Mouse (Mus musculus): Measurements from ENCODE around the gene Tmc6. TPM values are rescaled to one million over a fixed set of nuclear protein-coding genes. Genes with fewer than 3 reads are reported as not detected.
"Not testable (repeated sequence)": the region's sequence is repeated elsewhere in the genome, so short reads cannot be mapped to it uniquely, and the experiment has no call there.

Gene Tmc6
- polyA plus RNA-seq, 1 experiment from 2014 or later, result 16.5 TPM

DNA sequence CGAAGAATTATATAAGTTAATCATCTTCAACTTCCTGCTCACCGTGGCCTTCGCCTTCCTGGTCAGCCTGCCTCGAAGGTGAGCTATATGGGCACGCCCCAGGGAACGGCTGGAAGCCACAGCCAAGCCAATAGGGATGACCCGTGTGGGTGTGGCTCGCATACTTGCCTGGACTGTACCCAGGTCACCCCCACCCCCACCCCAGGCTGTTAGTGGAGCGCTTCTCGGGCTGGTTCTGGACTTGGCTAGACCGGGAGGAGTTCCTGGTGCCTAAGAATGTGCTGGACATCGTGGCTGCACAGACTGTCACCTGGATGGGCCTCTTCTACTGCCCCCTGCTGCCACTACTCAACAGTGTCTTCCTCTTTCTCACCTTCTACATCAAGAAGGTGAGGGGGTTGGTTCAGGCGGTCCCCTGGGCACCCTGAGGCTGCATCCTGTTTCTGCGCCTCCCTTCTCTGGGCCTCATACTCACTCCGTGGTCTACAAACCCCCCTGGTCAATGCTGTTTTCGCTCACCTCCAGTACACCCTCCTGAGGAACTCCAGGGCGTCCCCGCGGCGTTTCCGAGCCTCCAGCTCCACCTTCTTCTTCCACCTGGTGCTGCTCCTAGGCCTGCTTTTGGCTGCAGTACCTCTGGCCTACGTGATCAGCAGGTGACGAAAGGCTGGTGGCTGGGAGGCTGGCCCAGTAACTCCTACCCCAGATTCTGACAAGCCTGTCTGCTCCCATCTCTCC is 8.9 kb upstream of the Tmc6 start:
- peaks cover 9% of the 10 kb centered on the region for H3K4me1 ChIP-seq (ENCODE audit: control insufficient read depth, insufficient read depth, low read length)
- no peak for ATAC-seq (ENCODE audit: low read depth)
- no peak overlapping the region for H3K27ac ChIP-seq (replicated peaks; ENCODE audit: low read depth, low read length)
- H3K4me3 ChIP-seq (ENCODE audit: low read depth, low read length), result no peak overlapping the region
- DNase-seq (ENCODE audit: low spot score), result no peak
- no peaks in the 10 kb centered on the region for H3K36me3 ChIP-seq (ENCODE audit: control insufficient read depth, insufficient read depth, low read length)
- peak overlapping the region; percentile 35 for H3K4me2 ChIP-seq (ENCODE audit: low read depth, low read length)
- no peaks in the 10 kb centered on the region for H3K9me3 ChIP-seq (ENCODE audit: control insufficient read depth, low read length)
- no peaks in the 10 kb centered on the region for H3K27me3 ChIP-seq (replicated peaks; ENCODE audit: control insufficient read depth, insufficient read depth, low read length)
- no peak overlapping the region for H3K9ac ChIP-seq (ENCODE audit: low read depth, low read length)
- 32% methylated on average over 20 of the region's 23 CpGs for WGBS

DNA sequence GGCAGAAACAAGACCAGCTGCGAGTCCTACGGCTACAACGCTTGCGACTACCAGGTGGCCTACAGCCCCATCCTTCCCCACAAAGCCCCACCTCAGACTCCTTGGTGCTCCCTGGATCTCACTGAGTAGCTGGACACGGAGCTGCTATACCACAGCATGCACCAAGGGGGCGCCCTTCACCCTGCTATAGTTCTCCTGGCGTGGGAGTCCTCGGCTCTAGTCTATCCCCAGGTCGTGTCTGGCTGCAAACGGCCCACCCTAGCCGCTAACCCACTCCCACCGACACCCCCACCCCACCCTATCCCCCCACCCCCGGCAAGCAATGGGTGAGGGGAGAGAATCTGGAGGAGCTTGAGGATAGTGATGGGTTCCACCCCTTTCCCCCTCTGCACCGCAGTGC is 8.3 kb upstream of the Tmc6 start:
- 5% methylated on average over 8 of the region's 14 CpGs for WGBS
- H3K4me1 ChIP-seq (ENCODE audit: control insufficient read depth, insufficient read depth, low read length), result peaks cover 9% of the 10 kb centered on the region
- no peaks in the 10 kb centered on the region for H3K27me3 ChIP-seq (replicated peaks; ENCODE audit: control insufficient read depth, insufficient read depth, low read length)
- DNase-seq (ENCODE audit: low spot score) (peak; percentile 43), ATAC-seq (ENCODE audit: low read depth) (peak; percentile 35; the same call in 1 of the 2 replicates)
- H3K9me3 ChIP-seq (ENCODE audit: control insufficient read depth, low read length), result no peaks in the 10 kb centered on the region
- no peak overlapping the region for H3K4me3 ChIP-seq (ENCODE audit: low read depth, low read length)
- no peaks in the 10 kb centered on the region for H3K36me3 ChIP-seq (ENCODE audit: control insufficient read depth, insufficient read depth, low read length)
- 0 out of 2 replicates have a peak overlapping the region, but pooled peaks have one; percentile 25 for H3K9ac ChIP-seq (ENCODE audit: low read depth, low read length)
- no peak overlapping the region for H3K27ac ChIP-seq (replicated peaks; ENCODE audit: low read depth, low read length)
- peak overlapping the region; percentile 35 for H3K4me2 ChIP-seq (ENCODE audit: low read depth, low read length)

DNA sequence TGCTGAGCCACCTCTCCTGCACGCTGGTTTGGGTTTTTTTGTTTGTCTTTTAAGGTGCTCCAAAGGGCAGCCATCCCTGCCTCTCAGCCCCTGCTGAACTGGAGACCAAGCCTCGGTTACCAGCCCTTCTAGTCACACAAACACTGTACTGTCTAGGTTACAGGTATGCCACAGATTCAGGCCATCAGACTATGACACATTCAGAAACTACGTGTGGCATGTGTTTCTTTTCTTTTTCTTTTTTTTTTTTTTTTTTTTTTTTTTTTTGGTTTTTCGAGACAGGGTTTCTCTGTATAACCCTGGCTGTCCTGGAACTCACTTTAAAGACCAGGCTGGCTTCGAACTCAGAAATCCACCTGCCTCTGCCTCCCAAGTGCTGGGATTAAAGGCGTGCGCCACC is 6.5 kb upstream of the Tmc6 start:
- H3K9me3 ChIP-seq (ENCODE audit: control insufficient read depth, low read length); H3K36me3 ChIP-seq (ENCODE audit: control insufficient read depth, insufficient read depth, low read length); H3K27me3 ChIP-seq (replicated peaks; ENCODE audit: control insufficient read depth, insufficient read depth, low read length); H3K4me3 ChIP-seq (ENCODE audit: low read depth, low read length); H3K4me2 ChIP-seq (ENCODE audit: low read depth, low read length); ATAC-seq (ENCODE audit: low read depth); DNase-seq (ENCODE audit: low spot score); H3K27ac ChIP-seq (replicated peaks; ENCODE audit: low read depth, low read length); H3K9ac ChIP-seq (ENCODE audit: low read depth, low read length); H3K4me1 ChIP-seq (ENCODE audit: control insufficient read depth, insufficient read depth, low read length): not testable (repeated sequence)
- WGBS, result 81% methylated on average over 7 of the region's 7 CpGs

DNA sequence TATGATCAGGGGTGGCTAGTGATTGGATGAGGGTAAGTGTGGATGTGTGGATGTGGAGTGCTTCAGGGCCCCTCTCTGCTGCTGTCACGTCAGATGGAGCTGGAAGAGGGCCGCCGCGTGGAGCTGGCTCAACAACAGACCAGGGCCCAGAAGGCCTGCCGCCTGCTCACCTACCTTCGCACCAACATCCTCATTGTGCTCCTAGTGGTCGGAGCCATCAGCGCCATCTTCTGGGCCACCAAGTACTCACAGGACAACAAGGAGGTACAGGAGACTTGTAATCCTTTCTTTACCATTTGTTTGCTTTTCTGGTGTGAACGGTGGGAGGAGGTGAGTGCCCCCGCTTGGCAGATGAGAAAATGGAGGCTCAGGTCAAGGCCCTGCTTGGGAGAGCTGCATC is 4.3 kb upstream of the Tmc6 start:
- Histone ChIP-seq H3K4me1 (ENCODE audit: control insufficient read depth, insufficient read depth, low read length) (peaks cover 11% of the 10 kb centered on the region), H3K4me3 (ENCODE audit: low read depth, low read length) (no peak overlapping the region), H3K9ac (ENCODE audit: low read depth, low read length) (no peak overlapping the region), H3K4me2 (ENCODE audit: low read depth, low read length) (no peak overlapping the region), H3K27me3 (replicated peaks; ENCODE audit: control insufficient read depth, insufficient read depth, low read length) (peaks cover 4% of the 10 kb centered on the region; the same call in 1 of the 2 replicates), H3K9me3 (ENCODE audit: control insufficient read depth, low read length) (no peaks in the 10 kb centered on the region), H3K36me3 (ENCODE audit: control insufficient read depth, insufficient read depth, low read length) (no peaks in the 10 kb centered on the region), H3K27ac (replicated peaks; ENCODE audit: low read depth, low read length) (no peak overlapping the region)
- no peak for DNase-seq (ENCODE audit: low spot score)
- ATAC-seq (ENCODE audit: low read depth), result no peak
- WGBS, result 13% methylated on average over 10 of the region's 10 CpGs

DNA sequence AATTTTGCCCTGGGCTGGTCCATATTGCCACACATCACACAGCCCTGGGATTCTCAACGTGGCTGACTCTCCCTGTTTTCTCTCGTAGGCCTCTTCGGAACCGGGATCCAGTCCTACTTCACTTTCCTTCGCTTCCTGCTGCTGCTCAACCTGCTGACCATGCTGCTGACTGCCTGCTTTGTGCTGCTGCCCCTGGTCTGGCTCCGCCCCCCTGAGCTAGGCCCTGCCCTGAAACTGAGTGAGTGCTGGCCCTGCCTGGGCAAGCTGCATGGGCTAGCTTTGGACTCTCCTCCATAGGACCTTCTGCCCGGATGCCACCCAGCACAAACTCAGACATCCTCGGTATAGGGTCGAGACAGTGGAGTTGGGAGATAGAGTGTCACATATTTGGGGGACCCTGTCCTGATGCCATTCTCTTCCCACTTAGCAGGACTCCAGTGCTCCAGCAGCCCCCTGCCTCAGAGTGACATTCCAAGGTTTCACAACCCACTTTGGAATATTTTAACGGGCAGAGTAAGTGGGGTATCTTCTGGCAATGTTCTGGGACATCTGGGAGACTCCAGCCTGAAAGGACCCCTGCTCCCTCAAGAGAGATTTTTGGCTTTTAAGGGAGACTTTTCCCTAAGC is 1.8 kb upstream of the Tmc6 start:
- H3K4me1 ChIP-seq (ENCODE audit: control insufficient read depth, insufficient read depth, low read length), result peaks cover 31% of the 10 kb centered on the region
- H3K4me3 ChIP-seq (ENCODE audit: low read depth, low read length), result peak overlapping the region; percentile 29; the same call in 1 of the 2 replicates
- no peak for DNase-seq (ENCODE audit: low spot score)
- H3K27ac ChIP-seq (replicated peaks; ENCODE audit: low read depth, low read length), result no peak overlapping the region
- peaks cover 4% of the 10 kb centered on the region; the same call in 1 of the 2 replicates for H3K27me3 ChIP-seq (replicated peaks; ENCODE audit: control insufficient read depth, insufficient read depth, low read length)
- no peaks in the 10 kb centered on the region for H3K36me3 ChIP-seq (ENCODE audit: control insufficient read depth, insufficient read depth, low read length)
- H3K4me2 ChIP-seq (ENCODE audit: low read depth, low read length), result peak overlapping the region; percentile 57
- no peak for ATAC-seq (ENCODE audit: low read depth)
- WGBS, result 35% methylated on average over 10 of the region's 10 CpGs
- H3K9me3 ChIP-seq (ENCODE audit: control insufficient read depth, low read length), result no peaks in the 10 kb centered on the region
- no peak overlapping the region for H3K9ac ChIP-seq (ENCODE audit: low read depth, low read length)

DNA sequence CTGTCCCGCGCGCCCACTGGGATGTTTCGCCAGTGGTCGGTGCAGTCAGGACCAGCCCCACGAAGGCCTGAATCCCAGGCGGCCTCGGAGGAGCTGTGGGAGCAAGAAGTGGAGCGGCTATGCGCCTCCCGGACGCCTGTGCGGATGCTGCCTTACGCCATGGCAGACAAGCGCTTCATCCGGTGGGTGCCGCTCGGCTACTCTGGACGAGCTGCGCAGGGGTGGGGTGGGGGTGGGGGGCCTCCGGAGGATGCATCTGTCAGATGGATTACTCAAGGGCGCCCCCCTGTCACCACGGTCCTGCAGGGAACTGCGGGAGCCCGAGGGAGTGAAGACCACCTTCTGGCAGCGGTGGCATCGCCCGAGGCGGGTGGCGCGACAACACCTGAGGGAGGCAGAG is 1.1 kb upstream of the Tmc6 start:
- Histone ChIP-seq H3K36me3 (ENCODE audit: control insufficient read depth, insufficient read depth, low read length) (no peaks in the 10 kb centered on the region), H3K9me3 (ENCODE audit: control insufficient read depth, low read length) (no peaks in the 10 kb centered on the region), H3K27me3 (replicated peaks; ENCODE audit: control insufficient read depth, insufficient read depth, low read length) (peaks cover 4% of the 10 kb centered on the region; the same call in 1 of the 2 replicates), H3K27ac (replicated peaks; ENCODE audit: low read depth, low read length) (no peak overlapping the region), H3K4me2 (ENCODE audit: low read depth, low read length) (peak overlapping the region; percentile 57), H3K4me3 (ENCODE audit: low read depth, low read length) (peak overlapping the region; percentile 29), H3K4me1 (ENCODE audit: control insufficient read depth, insufficient read depth, low read length) (peaks cover 33% of the 10 kb centered on the region), H3K9ac (ENCODE audit: low read depth, low read length) (peak overlapping the region; percentile 53)
- WGBS, result 6% methylated on average over 19 of the region's 31 CpGs
- DNase-seq (ENCODE audit: low spot score), result peak; percentile 59
- ATAC-seq (ENCODE audit: low read depth), result no peak

DNA sequence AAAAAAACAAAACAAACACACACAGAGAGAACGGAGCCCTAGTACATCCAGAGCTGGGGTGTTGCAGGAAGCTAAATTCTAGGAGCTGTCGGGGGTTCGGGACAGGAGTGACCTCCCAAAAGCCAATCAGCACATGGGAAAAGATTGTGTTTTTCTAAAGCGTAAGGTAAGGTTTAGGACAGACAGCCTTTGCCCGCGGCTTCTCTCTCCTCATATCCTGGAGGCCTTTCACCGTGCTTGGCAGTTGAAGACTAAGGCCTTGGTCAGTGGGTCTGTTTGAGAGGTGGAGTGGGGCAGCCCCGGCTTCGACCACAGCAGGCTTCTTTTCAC is 672 bp upstream of the Tmc6 start:
- no peaks in the 10 kb centered on the region for H3K9me3 ChIP-seq (ENCODE audit: control insufficient read depth, low read length)
- no peak overlapping the region for H3K27ac ChIP-seq (replicated peaks; ENCODE audit: low read depth, low read length)
- no peaks in the 10 kb centered on the region for H3K36me3 ChIP-seq (ENCODE audit: control insufficient read depth, insufficient read depth, low read length)
- peak overlapping the region; percentile 57 for H3K4me2 ChIP-seq (ENCODE audit: low read depth, low read length)
- peak overlapping the region; percentile 53 for H3K9ac ChIP-seq (ENCODE audit: low read depth, low read length)
- WGBS, result 52% methylated on average over 9 of the region's 9 CpGs
- DNase-seq (ENCODE audit: low spot score), result no peak
- H3K4me3 ChIP-seq (ENCODE audit: low read depth, low read length), result peak overlapping the region; percentile 29
- no peak for ATAC-seq (ENCODE audit: low read depth)
- peaks cover 33% of the 10 kb centered on the region for H3K4me1 ChIP-seq (ENCODE audit: control insufficient read depth, insufficient read depth, low read length)
- H3K27me3 ChIP-seq (replicated peaks; ENCODE audit: control insufficient read depth, insufficient read depth, low read length), result peaks cover 4% of the 10 kb centered on the region; the same call in 1 of the 2 replicates

DNA sequence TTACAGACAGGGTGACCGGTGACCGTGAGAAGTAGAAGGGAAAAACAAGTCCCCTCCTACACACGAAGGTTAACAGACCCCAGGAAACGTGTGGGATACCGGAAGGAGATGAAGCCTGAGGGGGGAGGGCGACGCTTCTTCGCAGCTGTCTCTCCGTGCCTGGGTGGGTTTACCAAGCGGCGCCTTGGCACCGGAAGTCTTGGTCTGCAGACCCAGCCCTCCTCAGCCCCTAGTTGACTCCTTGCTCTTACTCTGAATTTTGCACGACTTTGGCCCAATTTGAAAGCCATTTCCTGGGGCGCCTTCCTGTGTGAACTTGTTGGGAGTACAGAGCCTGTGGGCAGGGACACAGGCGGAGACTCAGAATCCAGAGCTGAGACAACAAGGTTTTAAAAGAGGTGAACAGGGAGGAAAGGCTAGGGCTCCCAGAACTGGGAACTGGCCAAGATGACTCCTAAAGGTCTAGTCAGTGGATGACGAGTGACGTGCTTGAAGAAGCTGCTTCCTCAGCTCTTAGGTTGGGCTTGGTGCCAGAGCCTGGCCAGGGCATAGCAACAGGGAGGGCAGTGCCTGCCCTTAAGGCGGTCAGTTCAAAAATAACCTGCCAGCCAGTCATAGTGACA is 688 bp downstream of the Tmc6 start:
- DNase-seq (ENCODE audit: low spot score) (peak; percentile 53), ATAC-seq (ENCODE audit: low read depth) (no peak)
- 13% methylated on average over 18 of the region's 18 CpGs for WGBS
- H3K27ac ChIP-seq (replicated peaks; ENCODE audit: low read depth, low read length), result peak overlapping the region; percentile 77
- H3K9me3 ChIP-seq (ENCODE audit: control insufficient read depth, low read length), result no peaks in the 10 kb centered on the region
- peak overlapping the region; percentile 51 for H3K4me3 ChIP-seq (ENCODE audit: low read depth, low read length)
- H3K4me2 ChIP-seq (ENCODE audit: low read depth, low read length), result peak overlapping the region; percentile 96
- peaks cover 33% of the 10 kb centered on the region for H3K4me1 ChIP-seq (ENCODE audit: control insufficient read depth, insufficient read depth, low read length)
- H3K9ac ChIP-seq (ENCODE audit: low read depth, low read length), result peak overlapping the region; percentile 36
- 0 out of 2 replicates have a peak, but pooled peaks cover 4% of the 10 kb centered on the region for H3K36me3 ChIP-seq (ENCODE audit: control insufficient read depth, insufficient read depth, low read length)
- peaks cover 4% of the 10 kb centered on the region; the same call in 1 of the 2 replicates for H3K27me3 ChIP-seq (replicated peaks; ENCODE audit: control insufficient read depth, insufficient read depth, low read length)

All from embryonic facial prominence, embryonic 14.5 days (tissue).